Mouse (Mus musculus) hindbrain, embryonic 10.5 days (tissue): ENCODE measurements around the gene Chrm1. TPM values are rescaled to one million over a fixed set of nuclear protein-coding genes. Genes with fewer than 3 reads are reported as not detected.
"Not testable (repeated sequence)": the region's sequence is repeated elsewhere in the genome, so short reads cannot be mapped to it uniquely, and the experiment has no call there.

Experiments used
- DNase-seq: peaks from one replicate; pipeline ENCODE4 v3.0.0-alpha.2; 2017; ENCODE audit warnings: low spot score
- H3K27ac ChIP-seq: fragments of 300-500 bp; sonication (generic); 2 replicates; pipeline ENCODE4 v1.5.1; 2016; ENCODE audit warnings: mild to moderate bottlenecking, moderate library complexity
- H3K27me3 ChIP-seq: fragments of 300-500 bp; sonication (generic); 2 replicates; pipeline ENCODE4 v1.6.1; 2016; ENCODE audit warnings: mild to moderate bottlenecking; ENCODE audit not compliant: poor library complexity, insufficient read depth, severe bottlenecking
- H3K36me3 ChIP-seq: fragments of 300-500 bp; sonication (generic); 2 replicates; pipeline ENCODE4 v1.6.1; 2016; ENCODE audit warnings: mild to moderate bottlenecking, moderate library complexity
- H3K4me1 ChIP-seq: fragments of 300-500 bp; sonication (generic); replicated peaks from 2 replicates; pipeline ENCODE4 v1.6.1; 2016; ENCODE audit warnings: mild to moderate bottlenecking
- H3K4me3 ChIP-seq: fragments of 300-500 bp; sonication (generic); 2 replicates; pipeline ENCODE4 v1.5.1; 2016; ENCODE audit warnings: mild to moderate bottlenecking, moderate library complexity
- H3K9me3 ChIP-seq: fragments of 300-500 bp; sonication (generic); 2 replicates; pipeline ENCODE4 v1.6.1; 2016; ENCODE audit warnings: mild to moderate bottlenecking, moderate library complexity
- WGBS: fragments of 180-500 bp; shearing (Covaris S2); methylation state at CpG from one replicate; pipeline ENCODE4 v1.1.7; 2016; 5-methylcytosine and 5-hydroxymethylcytosine counted together
- polyA plus RNA-seq: library from polyadenylated mRNA; unstranded; fragments of >200 nt; fragmentation: Nextera tagmentation; extraction: Ambion mirVana; gene quantifications from 2 replicates; pipeline ENCODE4 v1.2.1, GENCODE M21; 2016

Gene Chrm1
- polyA plus RNA-seq, 1 experiment from 2014 or later = 0.05 TPM

GRCm38 (mm10) chr19:8723574-8724346 lies 60.2 kb downstream of the Chrm1 start:
- peak overlapping the region; percentile 72 for H3K4me3 ChIP-seq
- DNase-seq = peak; percentile 28
- no peaks in the 10 kb centered on the region for H3K9me3 ChIP-seq
- H3K27ac ChIP-seq = peak overlapping the region; percentile 93
- WGBS = under 1% methylated on average over 20 of the region's 20 CpGs
- no peaks in the 10 kb centered on the region for H3K27me3 ChIP-seq
- peaks cover 32% of the 10 kb centered on the region for H3K36me3 ChIP-seq
- peaks cover 26% of the 10 kb centered on the region for H3K4me1 ChIP-seq

DNA sequence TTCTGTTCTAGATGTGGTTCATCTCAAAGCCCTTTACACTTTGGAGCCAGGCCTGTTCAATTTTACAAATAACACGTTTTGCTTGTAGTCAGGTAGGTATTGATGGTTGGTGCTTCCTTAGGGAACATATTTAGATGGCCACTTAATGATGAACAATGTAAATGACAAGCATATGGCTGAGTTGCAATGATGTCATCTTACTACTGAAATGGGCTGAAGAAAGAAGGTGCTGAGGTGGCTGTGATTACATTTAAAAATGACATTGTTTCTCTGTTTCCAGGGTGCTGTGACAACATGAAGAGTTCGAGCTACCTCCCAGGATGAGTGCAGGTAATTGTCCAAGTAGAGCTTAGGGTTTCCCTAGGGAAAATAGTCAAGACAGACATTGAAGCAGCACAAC lies 60.8 kb downstream of the Chrm1 start:
- Histone ChIP-seq H3K27ac (peak overlapping the region; percentile 93), H3K36me3 (peaks cover 32% of the 10 kb centered on the region), H3K4me1 (peaks cover 26% of the 10 kb centered on the region), H3K27me3 (no peaks in the 10 kb centered on the region), H3K9me3 (no peaks in the 10 kb centered on the region), H3K4me3 (peak overlapping the region; percentile 72)
- DNase-seq = no peak
- WGBS = 6% methylated on average over 2 of the region's 2 CpGs

DNA sequence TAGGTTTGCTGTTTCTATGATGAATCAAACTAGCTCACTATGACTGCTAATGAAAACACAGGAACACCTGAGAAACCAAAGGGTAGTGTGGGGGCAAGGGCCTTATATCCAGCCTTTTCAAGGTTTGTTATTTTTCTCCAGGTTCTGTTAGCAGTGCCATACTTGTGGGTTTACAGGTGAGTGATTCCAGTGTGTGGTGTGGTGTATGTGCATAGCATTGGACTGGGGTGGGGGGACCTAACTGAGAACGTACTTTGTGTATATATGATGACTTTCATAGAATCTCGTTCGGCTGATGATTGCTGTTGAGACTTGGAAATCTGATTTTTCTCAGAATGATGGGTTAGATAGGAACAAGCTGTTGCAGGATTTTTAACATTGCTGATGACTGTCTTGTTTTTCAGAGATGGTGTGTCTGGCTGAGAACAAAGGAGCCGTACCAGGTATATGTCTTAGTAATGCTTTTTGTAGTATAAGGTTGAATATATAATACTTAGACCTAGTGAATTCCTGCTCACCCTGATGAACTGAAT lies 61.6 kb downstream of the Chrm1 start:
- no peak for DNase-seq
- whole genome bisulfite sequencing = 61% methylated on average over 4 of the region's 4 CpGs
- H3K4me3 ChIP-seq = peak overlapping the region; percentile 72
- H3K36me3 ChIP-seq = peaks cover 32% of the 10 kb centered on the region
- no peaks in the 10 kb centered on the region for H3K27me3 ChIP-seq
- peaks cover 26% of the 10 kb centered on the region for H3K4me1 ChIP-seq
- no peak overlapping the region for H3K27ac ChIP-seq
- H3K9me3 ChIP-seq = no peaks in the 10 kb centered on the region

- Histone ChIP-seq H3K36me3 (peaks cover 32% of the 10 kb centered on the region), H3K27me3 (no peaks in the 10 kb centered on the region), H3K9me3 (no peaks in the 10 kb centered on the region), H3K4me1 (peaks cover 26% of the 10 kb centered on the region), H3K27ac (no peak overlapping the region), H3K4me3 (no peak overlapping the region)
- DNase-seq = no peak
- WGBS = 13% methylated on average over 3 of the region's 3 CpGs
These were observed 63.2 kb downstream of the Chrm1 start for GRCm38 (mm10) chr19:8726609-8727390.

GRCm38 (mm10) chr19:8727495-8728114 lies 64.0 kb downstream of the Chrm1 start:
- H3K9me3 ChIP-seq = no peaks in the 10 kb centered on the region
- H3K27ac ChIP-seq = no peak overlapping the region
- H3K4me1 ChIP-seq = peaks cover 18% of the 10 kb centered on the region
- DNase-seq = no peak
- H3K36me3 ChIP-seq = peaks cover 32% of the 10 kb centered on the region
- 29% methylated on average over 5 of the region's 5 CpGs for WGBS
- no peak overlapping the region for H3K4me3 ChIP-seq
- H3K27me3 ChIP-seq = no peaks in the 10 kb centered on the region

DNA sequence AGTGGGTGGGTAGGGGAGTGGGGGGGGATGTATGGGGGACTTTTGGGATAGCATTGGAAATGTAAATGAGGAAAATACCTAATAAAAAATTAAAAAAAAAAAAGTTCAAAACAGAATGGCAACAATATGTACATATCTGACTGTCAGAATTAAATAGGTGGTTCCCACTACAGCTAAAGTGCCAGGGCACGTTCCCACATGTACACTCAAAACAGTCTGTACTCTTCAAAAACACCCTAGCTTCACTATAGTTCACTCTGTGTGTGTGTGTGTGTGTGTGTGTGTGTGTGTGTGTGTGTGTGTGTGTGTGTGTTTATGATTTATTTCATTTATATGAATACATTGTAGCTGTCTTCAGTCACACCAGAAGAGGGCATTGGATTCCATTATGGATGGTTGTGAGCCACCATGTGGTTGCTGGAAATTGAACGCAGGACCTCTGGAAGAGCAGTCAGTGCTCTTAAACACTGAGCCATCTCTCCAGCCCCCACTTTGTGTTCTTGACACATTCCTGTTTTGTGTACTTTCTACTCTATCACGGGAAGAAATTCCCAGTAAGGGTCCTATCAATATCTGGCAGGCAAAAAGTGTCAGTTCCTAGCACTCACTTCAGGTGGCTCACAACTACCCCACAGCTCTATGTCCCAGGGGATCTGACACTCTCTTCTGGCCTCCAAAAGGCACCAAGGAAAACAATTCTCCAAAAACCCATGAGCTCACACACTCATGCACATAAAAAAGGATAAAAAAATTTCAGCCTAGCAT lies 64.9 kb downstream of the Chrm1 start:
- WGBS = 47% methylated on average over 3 of the region's 3 CpGs
- H3K9me3 ChIP-seq = not testable (repeated sequence)

More for the DNA sequence above, 64.9 kb downstream of the Chrm1 start:
- H3K4me3 ChIP-seq, H3K27ac ChIP-seq, DNase-seq, H3K27me3 ChIP-seq: not testable (repeated sequence)
- H3K36me3 ChIP-seq = peaks cover 32% of the 10 kb centered on the region
- peaks cover 18% of the 10 kb centered on the region for H3K4me1 ChIP-seq

Other genes starting within 250 kb of the Chrm1 start
- 0.09 and 0.21 TPM in 2 replicates for gene Slc22a8, start 72.5 kb upstream of the Chrm1 start, polyA plus RNA-seq
- gene Slc22a6, start 45.8 kb upstream of the Chrm1 start, polyA plus RNA-seq = 0.14 and 0.16 TPM in 2 replicates
- 128 and 146 TPM in 2 replicates for gene Slc3a2, start 59.6 kb downstream of the Chrm1 start, polyA plus RNA-seq
- gene Wdr74, start 72.0 kb downstream of the Chrm1 start, polyA plus RNA-seq = 112 and 115 TPM in 2 replicates
- 2.8 and 2.9 TPM in 2 replicates for gene 1700092M07Rik, start 76.9 kb downstream of the Chrm1 start, polyA plus RNA-seq
- gene Stx5a, start 77.6 kb downstream of the Chrm1 start, polyA plus RNA-seq = 95.6 and 106 TPM in 2 replicates
- gene Nxf1, start 93.3 kb downstream of the Chrm1 start, polyA plus RNA-seq = 233 and 249 TPM in 2 replicates
- 185 and 220 TPM in 2 replicates for gene Tmem223, start 107.2 kb downstream of the Chrm1 start, polyA plus RNA-seq
- gene Tmem179b, start 110.7 kb downstream of the Chrm1 start, polyA plus RNA-seq = 51.7 and 54.4 TPM in 2 replicates
- 43.8 and 44.2 TPM in 2 replicates for gene Taf6l, start 122.6 kb downstream of the Chrm1 start, polyA plus RNA-seq
- gene Polr2g, start 134.8 kb downstream of the Chrm1 start, polyA plus RNA-seq = 189 and 194 TPM in 2 replicates
- 7.2 and 8.3 TPM in 2 replicates for gene Zbtb3, start 138.8 kb downstream of the Chrm1 start, polyA plus RNA-seq
- gene Ttc9c, start 155.5 kb downstream of the Chrm1 start, polyA plus RNA-seq = 52.0 and 67.5 TPM in 2 replicates
- gene Hnrnpul2, start 156.2 kb downstream of the Chrm1 start, polyA plus RNA-seq = 4.1 and 4.5 TPM in 2 replicates
- gene AC129217.1, start 166.0 kb downstream of the Chrm1 start, polyA plus RNA-seq = 0.31 TPM in 1 of 2 replicates, not detected in the other
- gene Bscl2, start 173.7 kb downstream of the Chrm1 start, polyA plus RNA-seq = 55.8 and 64.3 TPM in 2 replicates
- gene Gng3, start 175.4 kb downstream of the Chrm1 start, polyA plus RNA-seq = 66.7 and 140 TPM in 2 replicates
- gene Lrrn4cl, start 187.0 kb downstream of the Chrm1 start, polyA plus RNA-seq = 0.44 and 0.47 TPM in 2 replicates
- 201 and 202 TPM in 2 replicates for gene Ubxn1, start 207.7 kb downstream of the Chrm1 start, polyA plus RNA-seq
- gene Uqcc3, start 217.1 kb downstream of the Chrm1 start, polyA plus RNA-seq = 57.9 and 62.5 TPM in 2 replicates
- gene Lbhd1, start 219.9 kb downstream of the Chrm1 start, polyA plus RNA-seq = 111 and 112 TPM in 2 replicates
- not detected in 2 replicates for gene Gm49403, start 220.1 kb downstream of the Chrm1 start, polyA plus RNA-seq
- 139 and 159 TPM in 2 replicates for gene 1810009A15Rik, start 225.1 kb downstream of the Chrm1 start, polyA plus RNA-seq
- gene Gm49416, start 225.1 kb downstream of the Chrm1 start, polyA plus RNA-seq = 0.22 TPM in 1 of 2 replicates, not detected in the other
- gene Ints5, start 229.2 kb downstream of the Chrm1 start, polyA plus RNA-seq = 56.4 and 60.3 TPM in 2 replicates
- 113 and 125 TPM in 2 replicates for gene Ganab, start 234.3 kb downstream of the Chrm1 start, polyA plus RNA-seq